Mouse (Mus musculus) G1E (cell line): ENCODE measurements around the gene Gm19426. TPM values are rescaled to one million over a fixed set of nuclear protein-coding genes. Genes with fewer than 3 reads are reported as not detected.
"Not testable (repeated sequence)": the region's sequence is repeated elsewhere in the genome, so short reads cannot be mapped to it uniquely, and the experiment has no call there.

Experiments
- ATAC-seq: 2 replicates; pipeline ENCODE4 v1.8.0; 2016; ENCODE audit warnings: mild to moderate bottlenecking; ENCODE audit not compliant: insufficient number of reproducible peaks, poor library complexity, low FRiP score, severe bottlenecking; ENCODE audit errors: extremely low read depth
- DNase-seq: peaks from one replicate; pipeline ENCODE4 v3.0.0; 2012; ENCODE audit warnings: low spot score
- H3K27me3 ChIP-seq: 2 replicates; pipeline ENCODE4 v1.6.1; 2012; ENCODE audit warnings: mild to moderate bottlenecking, low read length, inconsistent platforms; ENCODE audit not compliant: insufficient read depth
- H3K36me3 ChIP-seq: replicated peaks from 2 replicates; pipeline ENCODE3; 2012; ENCODE audit warnings: mild to moderate bottlenecking, inconsistent platforms
- H3K4me1 ChIP-seq: 2 replicates; pipeline ENCODE4 v1.6.1; 2012; ENCODE audit warnings: low read depth, low read length, inconsistent platforms, mixed read lengths; ENCODE audit not compliant: insufficient read depth
- H3K4me3 ChIP-seq: 2 replicates; pipeline ENCODE4 v1.5.1; 2012; ENCODE audit warnings: low read depth, mild to moderate bottlenecking, inconsistent platforms, low read length, moderate library complexity, mixed read lengths
- H3K9me3 ChIP-seq: replicated peaks from 2 replicates; pipeline ENCODE4 v1.6.1; 2012; ENCODE audit warnings: inconsistent platforms
- CTCF ChIP-seq: IDR thresholded peaks from 2 replicates; pipeline ENCODE4 v1.5.1; 2012; ENCODE audit warnings: low read depth, low read length, inconsistent platforms, mixed read lengths
- GATA1 ChIP-seq: IDR thresholded peaks from 2 replicates; pipeline ENCODE4 v1.6.1; 2012; ENCODE audit warnings: borderline replicate concordance, low read length, inconsistent platforms, mixed read lengths
- GATA2 ChIP-seq: IDR thresholded peaks from 2 replicates; pipeline ENCODE4 v1.6.1; 2012; ENCODE audit warnings: low read depth, low read length, inconsistent platforms, borderline replicate concordance
- POLR2AphosphoS5 ChIP-seq: IDR thresholded peaks from 2 replicates; pipeline ENCODE4 v1.6.1; 2012; ENCODE audit warnings: low read depth, low read length, inconsistent platforms; ENCODE audit not compliant: insufficient replicate concordance
- TAL1 ChIP-seq: conservative IDR thresholded peaks from 2 replicates; pipeline ENCODE4 v1.6.1; 2012; ENCODE audit warnings: low read depth, low read length, inconsistent platforms, mixed read lengths
- polyA plus RNA-seq: library from polyadenylated mRNA; stranded (reverse); fragments of >175 nt; gene quantifications from 2 replicates; pipeline ENCODE4 v1.2.3, GENCODE M21; 2012
- total RNA-seq, 2 experiments: library from RNA; stranded (forward) in 1 of 2; stranded (reverse) in 1 of 2; fragments of 200-1000 nt in 1 of 2; fragments of >200 nt in 1 of 2; fragmentation: Nextera tagmentation in 1 of 2; gene quantifications; 2 replicates each; pipeline ENCODE4 v1.2.3; 2014 to 2017

The Gm19426 gene
- total and polyA plus RNA-seq, 3 experiments = not detected

GRCm38 (mm10) chr2:84734919-84735318 is 8.5 kb downstream of the Gm19426 start:
- H3K4me1 ChIP-seq = peaks cover 40% of the 10 kb centered on the region
- H3K4me3 ChIP-seq = no peak overlapping the region; the same call in 1 of the 2 replicates
- TF ChIP-seq TAL1 = no peak
- no peak for TF ChIP-seq CTCF
- TF ChIP-seq GATA2 = no peak
- no peak for TF ChIP-seq POLR2AphosphoS5
- TF ChIP-seq GATA1 = no peak
- ATAC-seq = no peak
- peaks cover 64% of the 10 kb centered on the region for H3K27me3 ChIP-seq
- no peaks in the 10 kb centered on the region for H3K9me3 ChIP-seq
- H3K36me3 ChIP-seq = no peaks in the 10 kb centered on the region
- DNase-seq = no peak

GRCm38 (mm10) chr2:84734351-84734864 is 9.0 kb downstream of the Gm19426 start:
- TF ChIP-seq GATA2 (no peak), GATA1 (no peak), POLR2AphosphoS5 (no peak), TAL1 (no peak), CTCF (no peak)
- ATAC-seq (no peak), DNase-seq (no peak)
- peaks cover 61% of the 10 kb centered on the region for H3K27me3 ChIP-seq
- H3K4me3 ChIP-seq = no peak overlapping the region
- H3K9me3 ChIP-seq = no peaks in the 10 kb centered on the region
- H3K4me1 ChIP-seq = peaks cover 42% of the 10 kb centered on the region
- H3K36me3 ChIP-seq = no peaks in the 10 kb centered on the region

- no peak for DNase-seq
Measured at GRCm38 (mm10) chr2:84733579-84734300, 9.7 kb downstream of the Gm19426 start, which contains the start of gene Ypel4. Gene Ypel4 (plus strand): TSS chr2:84734058.

GRCm38 (mm10) chr2:84732394-84732793 is 11.1 kb downstream of the Gm19426 start:
- Histone ChIP-seq H3K27me3 (peaks cover 45% of the 10 kb centered on the region), H3K4me1 (peaks cover 39% of the 10 kb centered on the region), H3K9me3 (no peaks in the 10 kb centered on the region), H3K4me3 (no peak overlapping the region), H3K36me3 (no peaks in the 10 kb centered on the region)
- TF ChIP-seq TAL1 (no peak), GATA1 (no peak), CTCF (no peak), GATA2 (no peak), POLR2AphosphoS5 (no peak)
- DNase-seq (no peak), ATAC-seq (no peak)

More at GRCm38 (mm10) chr2:84733579-84734300, 9.7 kb downstream of the Gm19426 start, which contains the start of gene Ypel4:
- no peaks in the 10 kb centered on the region for H3K36me3 ChIP-seq
- peaks cover 42% of the 10 kb centered on the region for H3K4me1 ChIP-seq
- TF ChIP-seq GATA2 (no peak), TAL1 (no peak), POLR2AphosphoS5 (no peak), CTCF (no peak), GATA1 (no peak)
- peaks cover 57% of the 10 kb centered on the region for H3K27me3 ChIP-seq
- no peak for ATAC-seq
- H3K4me3 ChIP-seq = no peak within 1 kb of the TSS
- no peaks in the 10 kb centered on the region for H3K9me3 ChIP-seq

GRCm38 (mm10) chr2:84731206-84731605 is 12.2 kb downstream of the Gm19426 start:
- TF ChIP-seq CTCF (no peak), GATA2 (no peak)
- DNase-seq (no peak), ATAC-seq (no peak)
- Histone ChIP-seq H3K27me3 (peaks cover 34% of the 10 kb centered on the region), H3K36me3 (no peaks in the 10 kb centered on the region), H3K4me3 (no peak overlapping the region), H3K4me1 (peaks cover 42% of the 10 kb centered on the region), H3K9me3 (no peaks in the 10 kb centered on the region)

GRCm38 (mm10) chr2:84728191-84728590 is 15.3 kb downstream of the Gm19426 start:
- Histone ChIP-seq H3K4me1 (peaks cover 43% of the 10 kb centered on the region), H3K36me3 (peaks cover 28% of the 10 kb centered on the region)
- not testable (repeated sequence) for DNase-seq, H3K4me3 ChIP-seq, ATAC-seq, H3K9me3 ChIP-seq, H3K27me3 ChIP-seq
